Mouse (Mus musculus): ENCODE results near the gene Plrg1. TPM values are rescaled to one million over a fixed set of nuclear protein-coding genes. Genes with fewer than 3 reads are reported as not detected.

Plrg1 gene
- 95.7 TPM for polyA plus RNA-seq (2017; shearing (Covaris generic))

DNA sequence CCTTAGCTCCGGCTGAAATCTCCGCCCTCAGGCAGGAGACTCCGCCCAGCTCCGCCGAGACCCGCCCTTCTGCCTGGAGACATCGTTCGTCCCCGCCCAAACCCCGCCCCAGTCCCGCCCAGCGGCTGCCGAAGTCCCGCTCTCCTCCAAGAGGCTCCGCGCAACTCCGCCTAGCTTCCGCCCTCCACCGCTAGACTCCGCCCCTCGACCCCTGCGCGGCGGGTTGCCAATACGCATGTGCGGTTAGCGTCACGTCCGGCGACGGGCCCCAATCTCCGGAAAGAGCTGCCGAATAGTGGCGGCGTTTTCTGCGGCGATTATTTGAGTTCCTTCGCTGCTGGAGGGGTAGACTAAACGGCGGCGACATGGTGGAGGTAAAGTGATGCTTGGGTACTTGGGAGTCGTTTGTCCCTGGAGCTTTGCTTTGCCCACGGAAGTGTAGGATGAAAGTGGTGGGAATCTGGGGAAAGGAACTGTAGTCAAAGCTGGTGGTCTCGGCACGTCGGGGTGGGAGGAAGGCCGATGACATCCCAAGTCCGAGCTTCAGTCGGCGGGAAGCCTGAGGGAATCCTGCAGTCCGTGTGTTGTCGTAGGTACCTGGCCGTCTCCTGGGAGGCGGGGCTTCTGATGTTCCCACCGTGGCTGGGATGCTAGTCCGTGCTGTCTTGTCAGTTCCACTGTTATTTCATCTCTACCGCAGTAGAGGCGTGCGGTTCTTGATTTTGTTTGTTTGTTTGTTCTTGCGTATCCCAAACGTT is at the start of gene Plrg1:
Plrg1 (plus strand) TSS at position 242 of the 758 bp plus-strand sequence.

GRCm38 (mm10) chr3:83007557-83007956 is 47.8 kb upstream of the Plrg1 start, which contains the start of gene Fgg:
Gene Fgg, plus strand, starts transcription at chr3:83007724.

GRCm38 (mm10) chr3:83025475-83026301 is 29.6 kb upstream of the Plrg1 start, which contains the start of gene Fga:
Gene Fga, plus strand, starts transcription at chr3:83026076.

DNA sequence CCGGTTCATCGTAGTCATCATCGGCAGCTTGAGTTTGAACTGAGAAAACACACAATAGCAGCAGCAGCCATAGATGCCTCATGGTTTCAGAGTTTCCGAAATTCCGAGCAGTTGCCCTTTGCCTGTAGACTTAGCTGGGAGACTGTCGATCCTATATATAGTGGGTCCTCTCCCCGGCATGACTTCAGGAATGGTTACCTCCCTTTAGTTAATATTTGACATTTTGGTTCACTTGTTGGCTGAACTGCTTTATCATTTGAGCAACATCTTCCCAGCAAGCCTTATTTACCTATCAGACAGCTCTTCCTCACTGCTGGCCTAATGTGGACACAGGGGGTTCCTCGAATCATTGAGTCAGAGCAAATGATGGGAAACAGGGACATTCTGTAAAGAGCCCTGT is 5.6 kb upstream of the Plrg1 start, which contains the start of gene Fgb:
Fgb (minus strand) TSS at position 184 of the 400 bp plus-strand sequence.

Other genes starting within 250 kb of the Plrg1 start
- not detected for gene Rbm46, start 179.0 kb upstream of the Plrg1 start, polyA plus RNA-seq (2017; shearing (Covaris generic))
- gene Lrat, start 151.5 kb upstream of the Plrg1 start, polyA plus RNA-seq (2017; shearing (Covaris generic)) = not detected
- not detected for gene Fgg, start 47.8 kb upstream of the Plrg1 start, polyA plus RNA-seq (2017; shearing (Covaris generic))
- gene Fga, start 29.4 kb upstream of the Plrg1 start, polyA plus RNA-seq (2017; shearing (Covaris generic)) = not detected
- gene Fgb, start 5.7 kb upstream of the Plrg1 start, polyA plus RNA-seq (2017; shearing (Covaris generic)) = not detected
- gene Dchs2, start 72.4 kb downstream of the Plrg1 start, polyA plus RNA-seq (2017; shearing (Covaris generic)) = 0.05 TPM

Measured in inflammation-experienced regulatory T-cells, adult 16 weeks (primary cell).